Mouse (Mus musculus): ENCODE data around the gene Atxn3.
A peak's percentile ranks its signal among the peaks of the same experiment; 100 is the strongest.
"Not testable (repeated sequence)": the region's sequence is repeated elsewhere in the genome, so short reads cannot be mapped to it uniquely, and the experiment has no call there.

The Atxn3 gene

DNA sequence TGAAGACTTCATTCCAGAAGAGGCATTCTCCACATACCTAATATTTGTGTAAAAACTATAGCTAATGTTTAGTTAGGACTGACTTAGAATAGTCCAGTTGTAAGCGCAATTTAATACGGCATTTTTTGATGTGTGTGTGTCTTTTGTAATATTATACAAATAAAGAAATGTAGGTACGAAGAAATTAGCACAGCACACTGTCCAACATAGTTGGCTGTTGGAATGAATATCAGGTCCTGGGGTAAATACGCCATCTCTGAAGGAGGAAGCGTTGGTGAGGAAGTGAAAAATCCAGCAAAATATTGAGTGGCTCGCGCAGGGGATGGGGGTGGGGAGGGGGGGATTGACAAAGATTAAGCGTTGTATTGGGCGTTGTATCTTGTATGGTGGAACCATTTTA is 510 bp upstream of the Atxn3 start:
- no peak for DNase-seq (ENCODE audit: low spot score)

DNA sequence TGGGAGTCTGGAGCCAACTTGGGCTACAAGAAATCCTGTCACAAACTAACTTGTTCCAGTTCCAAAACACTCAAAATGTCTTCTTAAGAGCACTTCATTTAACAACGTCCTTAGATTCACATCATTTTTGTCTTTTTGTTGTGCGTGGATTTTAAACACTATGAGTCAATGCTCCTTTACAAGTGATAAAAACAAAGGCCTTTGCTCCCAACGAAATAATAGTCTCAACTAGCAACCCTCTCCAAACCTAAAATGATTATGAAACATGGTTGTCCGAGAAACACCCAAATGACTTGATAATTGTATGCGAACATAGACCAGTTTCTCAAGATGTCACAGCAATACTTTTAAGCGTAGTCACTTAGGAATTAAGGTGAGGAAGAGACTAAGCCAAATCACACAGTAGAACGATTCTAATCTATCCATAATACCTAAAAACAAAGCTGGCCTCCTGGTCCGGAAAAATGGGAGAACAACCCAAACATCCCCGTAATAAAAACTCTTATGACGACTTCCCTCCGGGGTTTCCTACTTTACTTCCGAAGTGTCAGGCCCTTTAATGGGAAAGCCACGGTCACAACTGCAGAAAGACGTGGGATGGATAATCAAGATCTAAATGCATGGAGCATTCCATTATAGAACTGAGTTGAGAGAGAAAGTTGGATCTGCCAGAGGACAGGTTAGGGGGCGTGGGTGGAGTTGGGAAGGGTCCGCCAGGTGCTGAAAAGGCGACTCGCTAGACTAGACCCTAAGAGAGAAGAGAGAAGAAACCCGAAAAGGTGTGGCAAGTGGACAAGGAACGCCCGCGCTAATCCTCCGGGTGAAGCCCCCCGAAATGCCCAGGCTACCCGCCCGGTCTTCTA is 736 bp downstream of the Atxn3 start:
- DNase-seq (ENCODE audit: low spot score): peak; percentile 1

DNA sequence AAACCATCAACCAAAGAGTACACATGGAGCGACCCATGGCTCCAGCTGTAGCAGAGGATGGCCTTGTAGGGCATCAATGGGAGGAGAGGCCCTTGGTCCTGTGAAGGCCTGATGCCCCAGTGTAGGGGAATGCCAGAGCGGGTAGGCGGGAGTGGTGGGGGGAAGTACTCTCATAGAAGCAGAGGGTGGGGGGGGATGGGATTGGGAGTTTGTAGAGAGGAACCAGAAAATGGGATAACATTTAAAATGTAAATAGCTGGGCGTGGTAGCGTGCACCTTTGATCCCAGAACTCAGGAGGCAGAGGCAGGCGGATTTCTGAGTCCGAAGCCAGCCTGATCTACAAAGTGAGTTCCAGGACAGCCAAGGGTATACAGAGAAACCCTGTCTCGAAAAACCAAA is 2.2 kb downstream of the Atxn3 start:
- DNase-seq (ENCODE audit: low spot score): not testable (repeated sequence)

DNA sequence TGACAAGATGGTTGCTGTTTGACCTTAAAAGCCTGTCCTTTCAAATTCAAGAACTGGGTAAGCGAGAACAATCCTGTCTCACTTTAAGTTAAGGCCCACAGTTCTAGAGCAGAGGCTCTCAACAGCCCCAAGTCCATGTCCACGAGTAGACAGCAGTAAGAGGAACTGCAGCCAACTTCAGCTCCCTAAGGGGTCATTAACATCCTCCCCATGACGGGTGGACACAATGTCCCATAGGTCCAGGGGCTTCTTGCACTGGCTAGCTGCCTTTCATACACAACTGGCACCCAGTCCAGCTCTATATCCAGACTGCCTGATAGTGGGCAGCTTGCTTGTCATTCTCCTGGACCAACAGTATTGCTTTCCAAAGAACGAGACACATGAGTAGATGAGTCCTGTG is 9.2 kb downstream of the Atxn3 start:
- DNase-seq (ENCODE audit: low spot score): no peak

DNA sequence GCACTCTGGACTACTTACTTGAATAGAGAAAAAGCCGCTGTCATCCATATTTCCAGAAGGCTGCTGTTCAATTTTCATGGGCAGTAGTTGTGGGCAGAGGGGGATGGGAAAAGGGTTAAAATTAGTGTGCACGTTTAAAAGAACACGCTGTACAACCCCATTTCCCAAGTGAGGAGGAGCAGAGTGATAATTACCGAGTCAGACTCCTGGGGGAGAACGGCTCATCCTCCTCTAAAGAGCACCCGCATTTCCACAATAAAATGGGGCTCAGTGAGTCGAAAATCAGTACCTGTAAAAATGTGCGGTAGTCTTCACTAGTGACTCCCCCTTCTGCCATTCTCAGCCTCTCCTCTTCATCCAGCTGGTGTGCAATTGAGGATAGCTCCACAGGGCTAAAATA is 10.1 kb downstream of the Atxn3 start:
- DNase-seq (ENCODE audit: low spot score): no peak

DNA sequence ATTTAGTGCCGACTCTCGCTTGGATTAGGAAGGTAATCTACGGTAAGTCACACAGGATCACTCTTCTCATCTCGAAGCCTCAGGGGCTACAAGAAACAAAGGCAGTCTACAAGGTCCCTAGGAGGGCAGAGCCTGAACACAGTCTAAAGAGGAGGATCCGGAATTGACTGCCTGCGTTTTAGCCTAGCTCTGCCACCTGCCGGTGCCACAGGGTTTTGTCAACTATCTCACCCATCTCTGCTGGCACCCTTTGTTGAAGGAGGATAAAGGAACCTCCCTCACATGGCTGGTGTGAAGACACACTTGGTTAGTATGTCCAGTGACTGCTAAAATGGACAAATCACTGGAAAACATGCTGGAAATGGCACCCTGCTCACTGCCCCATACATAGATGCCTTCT is 20.5 kb downstream of the Atxn3 start:
- no peak for DNase-seq (ENCODE audit: low spot score)

DNA sequence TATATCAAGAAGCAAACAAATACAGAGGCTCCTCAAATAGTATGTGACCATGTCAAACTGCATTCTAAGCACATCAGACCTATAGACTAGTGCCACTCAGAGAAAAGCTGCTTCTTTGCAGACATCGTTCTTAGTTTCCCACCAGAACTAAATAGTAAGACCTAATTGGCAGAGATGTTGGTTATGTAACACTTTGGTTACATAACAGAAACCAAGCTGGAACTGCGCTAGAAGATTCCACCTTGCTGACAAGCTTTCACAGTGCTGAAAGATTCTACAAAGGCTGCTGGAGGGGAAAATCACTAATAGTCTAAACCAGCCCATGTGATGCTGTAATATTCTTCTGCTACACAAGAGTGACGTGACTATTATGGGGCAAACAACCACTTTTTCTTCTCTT is 22.8 kb downstream of the Atxn3 start:
- DNase-seq (ENCODE audit: low spot score): no peak

DNA sequence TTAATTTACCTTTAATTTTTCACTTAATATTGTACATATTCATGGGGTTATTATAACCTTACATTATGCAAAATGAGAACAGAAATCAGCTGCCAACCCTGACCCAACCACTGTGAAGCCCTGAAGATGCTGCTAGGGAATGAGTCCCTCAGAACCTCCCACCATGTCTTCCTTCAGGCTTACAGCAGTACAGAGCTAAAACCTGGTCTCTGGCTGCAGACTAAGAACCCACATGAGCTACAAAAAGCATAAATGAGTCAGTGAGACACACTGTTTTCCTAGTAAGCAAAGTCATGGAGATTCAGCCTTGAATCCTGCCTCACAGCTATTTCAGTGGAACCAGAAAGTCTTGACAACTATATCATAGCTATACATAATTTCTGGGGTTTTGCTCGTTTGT is 29.6 kb downstream of the Atxn3 start:
- DNase-seq (ENCODE audit: low spot score): no peak

DNA sequence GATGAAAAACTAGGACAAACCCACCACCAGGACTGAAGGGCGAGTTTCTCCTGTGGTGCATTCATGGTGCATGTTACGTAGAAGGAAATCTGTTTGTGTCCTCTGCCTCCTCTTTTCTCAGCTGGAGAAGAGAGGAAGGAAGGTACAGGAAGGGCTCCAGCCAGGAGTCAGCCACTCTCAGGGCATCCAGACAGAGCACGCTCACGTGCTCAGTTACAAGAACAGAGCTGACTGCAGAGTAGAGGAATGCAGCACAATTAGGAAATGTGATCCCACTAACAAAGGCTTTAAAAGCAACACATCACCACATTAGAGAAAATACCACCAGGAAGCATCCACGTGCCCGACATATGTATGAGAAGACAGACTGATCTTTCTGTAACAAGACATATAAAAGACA is 35.7 kb downstream of the Atxn3 start:
- no peak for DNase-seq (ENCODE audit: low spot score)

DNA sequence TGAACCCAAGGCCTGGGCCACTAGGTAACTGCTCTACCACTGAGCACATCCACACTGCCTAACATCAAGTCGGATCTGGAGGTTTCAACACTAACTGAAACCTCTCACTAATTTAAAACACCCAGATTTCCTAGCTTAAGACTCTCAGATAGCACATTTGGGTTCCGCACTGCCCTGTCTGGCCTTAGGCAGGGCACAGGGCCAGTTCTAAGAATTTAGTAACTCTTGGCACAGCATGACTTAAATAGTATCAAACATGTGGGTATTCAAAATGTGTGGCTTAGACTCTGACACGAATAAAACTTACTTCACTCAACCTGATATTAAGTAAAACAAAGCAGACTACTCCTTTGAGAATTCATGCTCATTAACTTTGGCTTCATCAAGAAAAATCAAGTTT is 38.2 kb downstream of the Atxn3 start:
- no peak for DNase-seq (ENCODE audit: low spot score)

DNA sequence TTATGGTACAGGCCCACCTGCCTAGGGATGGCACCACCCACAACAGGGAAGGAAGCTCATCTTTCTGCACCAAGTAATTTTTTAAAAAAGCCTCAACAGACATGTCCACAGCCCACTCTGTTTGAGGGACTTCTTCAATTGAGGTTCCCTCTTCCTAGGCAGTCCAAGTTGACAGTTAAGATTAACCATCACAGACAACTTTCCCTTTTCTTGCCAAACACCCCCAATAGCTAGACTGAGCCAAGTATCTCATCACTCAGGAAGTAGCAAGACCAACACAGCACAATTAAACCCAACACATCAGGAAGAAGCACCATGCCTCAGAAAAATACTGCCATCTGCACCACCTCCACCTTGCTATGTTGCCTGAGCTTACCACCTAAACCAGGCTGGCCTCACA is 40.9 kb downstream of the Atxn3 start:
- no peak for DNase-seq (ENCODE audit: low spot score)

DNA sequence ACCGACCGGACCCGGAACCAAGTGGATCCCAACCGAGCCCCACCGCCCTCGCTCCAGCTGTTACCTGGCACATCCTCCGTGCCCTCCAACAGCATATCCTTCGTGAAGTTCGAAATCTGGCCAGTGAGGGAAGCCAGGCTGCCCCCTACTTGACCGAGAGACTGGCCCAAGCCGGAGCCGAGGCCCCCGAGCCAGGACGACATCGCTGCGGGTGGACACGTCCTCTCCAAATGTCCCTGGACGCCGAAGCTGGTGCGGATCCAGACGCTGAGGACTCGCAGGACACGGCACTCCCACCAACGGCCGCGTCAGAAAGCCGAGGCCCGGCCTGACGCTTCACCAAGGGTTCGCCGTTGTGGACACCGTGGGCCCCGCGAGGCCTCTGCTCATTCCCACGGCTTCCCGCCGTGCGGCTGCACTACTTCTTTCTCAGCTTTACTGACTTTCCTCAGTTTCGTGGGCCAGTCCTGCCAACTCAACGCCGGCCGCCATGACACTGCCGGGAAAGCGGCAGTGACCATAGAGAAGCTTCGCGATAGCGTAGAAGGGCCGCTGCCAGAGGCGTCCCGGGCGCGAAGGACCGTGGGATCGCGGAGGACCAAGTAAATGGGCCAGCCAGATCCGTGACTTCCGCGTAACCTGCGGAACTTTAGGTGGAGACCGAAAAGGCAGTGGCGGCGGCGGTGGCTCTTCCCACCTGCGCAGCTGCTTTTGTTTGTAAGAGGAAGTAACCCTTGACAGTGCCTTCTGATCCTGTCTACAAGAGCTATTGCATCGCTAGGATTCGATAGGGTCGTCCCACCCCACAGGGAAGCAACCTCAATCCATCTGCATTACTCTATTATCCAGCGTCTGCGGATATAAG is 45.2 kb downstream of the Atxn3 start, which contains the start of gene Trip11:
Gene Trip11 (minus strand): TSS at position 642 of the 865 bp plus-strand sequence.
- DNase-seq (ENCODE audit: low spot score): peak; percentile 91

DNA sequence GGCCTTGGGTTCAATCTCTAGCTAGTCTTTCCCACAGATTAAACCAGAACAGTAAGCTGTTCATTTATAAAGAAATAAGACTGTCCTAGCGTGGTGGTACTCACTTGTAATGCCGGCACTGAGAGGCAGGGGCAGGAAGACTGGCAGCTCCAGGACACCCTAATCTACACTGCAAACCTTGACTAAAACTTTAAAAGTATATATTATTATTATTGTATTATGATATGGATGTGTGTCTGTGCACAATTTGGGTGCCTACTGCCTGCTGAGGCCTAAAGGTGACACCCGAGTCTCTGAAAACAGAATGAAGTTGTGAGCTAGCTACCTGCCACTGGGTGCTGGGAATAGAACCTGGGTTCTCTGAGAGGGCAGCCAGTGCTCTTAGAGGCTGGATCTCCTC is 46.7 kb downstream of the Atxn3 start:
- DNase-seq (ENCODE audit: low spot score): no peak

DNA sequence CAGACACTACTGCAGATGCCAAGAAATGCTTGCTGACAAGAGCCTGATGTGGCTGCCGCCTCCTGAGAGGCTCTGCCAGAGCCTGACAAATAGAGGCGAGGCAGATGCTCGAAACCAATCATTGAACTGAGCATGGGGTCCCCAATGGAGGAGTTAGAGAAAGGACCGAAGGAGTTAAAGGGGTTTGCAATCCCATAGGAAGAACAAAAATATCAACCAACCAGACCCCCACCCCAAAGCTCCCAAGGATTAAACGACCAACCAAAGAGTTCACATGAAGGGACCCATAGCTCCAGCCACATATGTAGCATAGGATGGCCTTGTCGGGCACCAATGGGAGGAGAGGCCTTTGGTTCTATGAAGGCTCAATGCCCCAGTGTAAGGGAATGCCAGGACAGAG is 47.7 kb downstream of the Atxn3 start:
- no peak for DNase-seq (ENCODE audit: low spot score)

DNA sequence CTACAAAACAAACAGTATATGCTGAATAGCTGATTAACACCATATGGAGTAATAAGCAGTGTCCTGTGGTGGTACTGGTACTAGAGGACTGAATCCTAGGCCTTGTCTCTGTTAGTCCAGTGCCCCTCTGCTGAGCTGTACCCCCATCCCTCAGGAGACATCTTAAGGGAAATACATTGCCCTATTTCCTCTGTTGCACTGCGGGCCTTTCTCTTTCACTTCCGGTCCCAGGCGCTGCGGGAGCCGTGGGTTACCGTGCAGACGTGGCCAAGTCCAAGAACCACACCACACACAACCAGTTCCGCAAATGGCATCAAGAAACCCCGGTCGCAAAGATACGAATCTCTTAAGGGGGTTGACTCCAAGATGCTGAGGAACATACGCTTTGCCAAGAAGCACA is 52.2 kb downstream of the Atxn3 start:
- DNase-seq (ENCODE audit: low spot score): no peak

DNA sequence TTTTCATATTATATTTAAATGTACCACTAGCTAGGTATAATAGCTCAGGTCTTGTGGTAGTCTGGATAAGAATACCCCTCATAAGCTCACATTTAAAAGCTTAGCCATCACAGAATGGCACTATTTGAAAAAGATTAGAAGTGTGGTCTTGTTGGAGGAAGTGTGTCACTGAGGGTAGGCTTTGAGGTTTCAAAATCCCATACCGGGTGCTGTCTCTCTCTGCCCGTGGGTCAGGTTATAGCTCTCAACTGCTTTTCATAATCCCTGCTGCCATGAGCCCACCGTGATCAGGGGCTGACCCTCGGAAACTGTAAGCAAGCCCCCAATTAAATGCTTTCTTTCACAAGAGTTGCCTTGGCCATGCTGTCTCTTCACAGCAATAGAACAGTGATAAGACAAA is 53.1 kb downstream of the Atxn3 start:
- no peak for DNase-seq (ENCODE audit: low spot score)

DNA sequence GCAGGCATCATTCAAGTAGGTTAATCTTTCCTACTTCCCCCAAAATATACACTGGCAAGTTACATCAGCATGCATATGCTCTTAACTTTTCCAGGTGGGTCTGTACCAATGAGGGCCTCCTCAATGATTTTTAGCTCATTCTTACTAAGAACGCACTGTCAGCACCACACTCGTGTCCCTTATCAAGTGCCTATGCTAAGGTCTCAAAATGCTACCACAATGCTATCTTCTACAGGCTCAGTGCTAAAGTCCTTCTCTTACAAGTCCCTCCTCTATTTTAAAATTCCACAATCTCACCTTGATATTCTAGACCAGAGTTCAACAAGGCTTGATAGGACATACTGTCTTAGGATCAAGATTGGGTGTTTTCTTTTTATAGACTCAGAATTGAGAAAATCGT is 53.9 kb downstream of the Atxn3 start:
- no peak for DNase-seq (ENCODE audit: low spot score)

DNA sequence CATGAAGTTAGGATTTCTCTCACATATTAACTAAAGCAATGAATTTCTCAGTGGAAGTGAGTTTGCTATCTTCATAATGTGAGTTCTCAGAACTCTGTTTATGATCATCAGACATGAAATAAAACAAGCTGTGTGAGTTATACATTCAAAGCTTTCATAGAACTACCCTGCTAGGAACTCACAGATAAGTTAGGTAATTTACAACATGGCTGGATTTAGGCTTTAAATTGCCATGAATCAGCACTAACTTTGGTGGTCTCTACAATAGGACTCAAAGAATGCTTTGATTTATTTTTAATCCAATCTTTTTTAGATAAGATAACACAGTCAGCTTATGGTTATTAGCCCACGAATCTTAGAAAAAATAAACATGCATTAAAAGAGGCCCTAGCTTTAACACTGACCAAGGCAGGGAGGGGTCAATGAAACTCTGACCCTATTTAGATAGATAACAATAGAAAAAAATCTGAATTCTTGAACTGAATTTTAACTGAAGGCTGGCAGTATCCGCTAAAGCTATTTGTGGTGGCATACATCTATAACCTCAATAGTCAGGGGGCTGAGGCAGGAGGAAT is 58.3 kb downstream of the Atxn3 start:
- no peak for DNase-seq (ENCODE audit: low spot score)

DNA sequence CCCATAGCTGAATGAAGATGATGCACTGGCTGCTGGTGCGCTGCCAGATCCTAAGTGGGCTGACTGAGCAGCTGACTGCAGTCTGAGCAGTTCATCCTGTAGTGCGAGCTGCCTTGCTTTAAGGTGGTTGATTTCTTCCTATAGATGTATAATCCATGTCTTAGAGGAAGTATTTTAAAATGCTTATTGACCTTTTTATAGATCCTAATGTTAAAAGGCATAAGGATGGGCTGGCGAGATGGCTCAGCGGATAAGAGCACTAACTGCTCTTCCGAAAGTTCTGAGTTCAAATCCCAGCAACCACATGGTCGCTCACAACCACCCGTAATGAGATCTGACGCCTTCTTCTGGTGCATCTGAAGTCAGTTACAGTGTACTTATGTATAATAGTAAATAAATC is 59.1 kb downstream of the Atxn3 start:
- no peak for DNase-seq (ENCODE audit: low spot score)

DNA sequence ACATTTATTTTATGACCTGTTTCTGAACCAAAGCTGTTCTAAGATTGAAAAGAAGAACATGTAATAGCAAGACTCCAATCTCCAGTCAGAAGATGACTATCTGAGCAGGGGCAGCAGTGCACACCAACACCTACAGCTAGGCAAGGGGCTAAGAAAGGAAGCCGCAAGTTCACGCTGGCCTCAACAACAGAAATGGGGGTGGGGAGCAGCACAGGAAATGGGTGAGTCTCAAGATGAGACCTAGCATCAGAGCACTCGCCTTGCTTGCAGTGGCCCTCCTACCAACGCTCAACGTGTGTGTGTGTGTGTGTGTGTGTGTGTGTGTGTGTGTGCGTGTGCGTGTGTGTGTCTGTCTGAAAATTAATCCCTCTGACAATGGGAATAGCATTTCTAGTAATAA is 60.9 kb downstream of the Atxn3 start:
- no peak for DNase-seq (ENCODE audit: low spot score)

DNA sequence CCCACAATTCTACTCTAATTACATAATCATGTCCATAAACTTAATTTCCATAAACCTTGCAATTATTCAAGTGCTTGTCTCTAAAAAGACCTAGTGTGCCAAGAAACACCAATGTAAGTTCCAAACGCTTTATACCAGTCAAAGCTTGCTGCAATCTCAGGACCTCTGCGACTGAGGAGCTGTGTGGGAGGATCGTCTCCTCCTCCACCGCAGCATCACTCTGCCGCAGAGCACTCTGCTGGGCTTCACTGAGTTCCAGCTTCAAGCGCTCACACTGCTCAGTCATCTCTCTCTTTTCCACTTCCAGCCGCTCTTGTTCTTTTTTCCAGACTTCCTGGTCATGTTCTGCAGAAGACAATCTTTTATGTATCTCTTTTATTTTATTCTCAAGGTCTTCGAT is 64.8 kb downstream of the Atxn3 start:
- DNase-seq (ENCODE audit: low spot score): no peak

DNA sequence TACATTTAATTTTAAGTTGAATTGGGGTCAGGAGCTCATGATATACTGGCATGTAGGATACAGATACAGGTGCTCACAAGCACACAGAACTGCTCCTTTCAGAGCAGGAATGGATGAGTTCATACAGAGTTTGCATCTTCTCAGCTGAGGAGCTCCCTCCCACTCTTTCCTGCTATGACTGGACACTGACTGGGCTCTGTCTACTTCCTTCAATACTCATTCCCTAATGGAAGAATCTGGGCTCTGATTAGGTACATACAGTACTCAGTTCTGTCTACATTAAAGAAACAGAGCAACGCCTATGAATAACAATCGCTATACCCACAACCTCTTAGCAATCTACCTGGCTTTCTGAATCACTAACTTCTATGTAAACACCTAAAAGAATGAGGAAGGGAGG is 65.2 kb downstream of the Atxn3 start:
- no peak for DNase-seq (ENCODE audit: low spot score)

DNA sequence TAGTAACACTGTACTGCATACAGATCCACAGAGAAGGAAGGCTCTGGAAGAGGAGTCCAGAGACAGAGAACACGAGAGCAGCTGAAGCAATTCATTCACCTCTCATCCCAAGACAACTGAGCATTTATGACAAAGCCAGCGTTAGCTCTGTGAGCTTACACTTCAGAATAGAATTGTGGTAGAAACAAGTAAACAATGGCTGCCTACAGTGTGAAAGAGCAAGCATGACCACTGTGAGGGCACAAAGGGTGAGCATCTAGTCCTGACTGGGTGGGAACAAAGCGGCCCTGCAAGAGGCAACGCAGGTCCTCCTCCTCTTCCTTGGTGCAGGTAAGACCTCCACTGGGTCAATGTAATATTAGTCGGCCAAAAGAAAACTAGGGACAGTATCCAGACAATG is 67.0 kb downstream of the Atxn3 start:
- DNase-seq (ENCODE audit: low spot score): no peak
